Mouse (Mus musculus): ENCODE results near the gene Ube2d1.

Ube2d1 gene

DNA sequence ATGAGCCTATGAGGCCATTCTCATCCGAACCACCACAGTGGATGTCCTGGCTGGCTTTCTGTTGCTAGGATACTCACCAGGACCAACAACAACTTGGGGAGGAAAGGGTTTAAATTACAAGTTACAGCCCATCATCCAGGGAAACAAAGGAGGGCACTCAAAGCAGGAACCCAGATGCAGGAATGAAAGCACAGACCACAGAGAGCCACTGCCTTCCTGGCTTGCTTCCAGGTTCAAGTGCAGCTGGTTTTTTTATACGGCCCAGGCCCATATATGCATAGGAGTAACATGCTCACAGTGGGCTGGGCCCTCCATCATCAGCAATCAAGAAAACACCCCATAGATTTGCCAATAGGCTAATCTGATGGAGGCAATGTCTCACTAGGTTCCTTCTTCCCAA, 62.4 kb downstream of the Ube2d1 start:
- no peak for DNase-seq (ENCODE audit: low spot score)

DNA sequence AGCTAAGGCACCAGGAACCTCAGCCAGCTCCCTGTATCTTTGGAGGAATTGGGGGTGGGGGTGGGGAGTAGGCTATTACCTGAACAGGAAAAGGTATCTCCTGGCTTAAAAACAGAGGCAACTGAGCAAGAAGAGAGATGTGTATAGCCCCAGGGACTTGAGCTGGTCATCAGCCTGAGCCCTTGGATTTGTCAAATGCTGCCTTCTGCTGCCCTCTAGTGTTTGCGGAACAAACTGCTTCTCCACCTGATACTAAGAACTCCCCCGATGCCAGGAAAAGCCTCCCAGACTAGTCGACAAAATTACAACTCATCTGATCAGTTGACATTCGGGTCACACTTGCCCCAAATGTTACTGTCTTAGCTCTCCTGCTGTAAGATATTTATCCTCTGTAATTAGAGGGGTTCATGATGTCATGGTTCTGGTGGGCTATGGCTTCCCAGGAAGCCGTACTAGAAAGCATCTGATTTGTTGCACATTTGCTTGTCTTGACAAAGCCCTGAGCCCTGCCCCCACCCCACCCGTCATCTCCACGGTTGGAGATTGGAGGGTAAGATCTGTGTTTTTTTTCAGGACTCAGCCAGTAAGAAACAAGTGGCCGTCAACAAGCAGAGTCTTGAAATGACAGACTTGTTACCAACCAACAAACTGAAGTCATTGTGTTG, 66.7 kb downstream of the Ube2d1 start:
- peak; percentile 71 for DNase-seq (ENCODE audit: low spot score)

DNA sequence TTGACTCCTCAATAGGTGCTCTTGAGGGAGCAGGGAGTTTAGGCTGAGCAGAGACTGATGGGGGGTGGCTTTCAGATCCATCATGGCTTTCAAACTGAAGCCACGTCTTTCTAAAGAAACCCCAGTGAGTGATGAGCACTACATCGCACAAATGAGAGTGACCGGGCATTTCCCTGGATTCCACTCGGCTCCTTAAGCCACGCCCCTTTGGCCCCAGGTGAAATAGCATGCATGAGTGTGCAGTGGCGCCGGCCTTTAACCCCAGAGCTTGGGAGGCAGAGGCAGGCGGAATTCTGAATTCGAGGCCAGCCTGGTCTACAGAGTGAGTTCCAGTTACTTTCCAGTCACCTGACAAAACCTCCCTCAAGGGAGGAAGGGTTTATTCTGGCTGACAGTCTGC, 69.1 kb downstream of the Ube2d1 start:
- DNase-seq (ENCODE audit: low spot score) = no peak

Measured in lung, postnatal 25 days (tissue).